In genomic region chr10:78009945-78010293, GRCm38 (mm10) we compare ENCODE assay signal across 8 mouse cellular contexts. TPM values are rescaled to one million over a fixed set of nuclear protein-coding genes. Genes with fewer than 3 reads are reported as not detected.
DNase-seq lines count a peak whose midpoint lies in the region; ATAC-seq and TF ChIP-seq lines count a peak whose summit lies in the region.

TSS of gene Pfkl (minus strand) at chr10:78010083.

- H3K4me2 ChIP-seq in lung, postnatal 0 days (replicated peaks; ENCODE audit: low read depth, low read length) = peak within 1 kb of the TSS; percentile 76
- peak within 1 kb of the TSS; percentile 93 for H3K4me2 ChIP-seq in limb, embryonic 13.5 days (replicated peaks)
- H3K4me2 ChIP-seq in stomach, embryonic 16.5 days (ENCODE audit: low read depth, low read length) = peak within 1 kb of the TSS; percentile 82

- DNase-seq in lung, postnatal 0 days (ENCODE audit: low spot score) = peak; percentile 74
- no peak for DNase-seq in lung, postnatal 25 days (ENCODE audit: low spot score)
- DNase-seq in heart, postnatal 25 days (ENCODE audit: low spot score) = no peak
- DNase-seq in kidney, postnatal 4 days = no peak
- DNase-seq in urinary bladder, adult 18-20 months (ENCODE audit: low spot score in 2 of 2) = no peak

- peak; percentile 28 for ATAC-seq in lung, postnatal 0 days
- ATAC-seq in common myeloid progenitor, adult 5-6 weeks (replicated peaks; ENCODE audit: low read depth, poor library complexity, severe bottlenecking) = 0 out of 2 replicates have a peak, but pooled peaks have one; percentile 1
- ATAC-seq in limb, embryonic 13.5 days (ENCODE audit: low FRiP score, low read depth) = peak; percentile 17; the same call in 1 of the 2 replicates
- peak; percentile 2; the same call in 1 of the 2 replicates for ATAC-seq in stomach, embryonic 16.5 days (ENCODE audit: insufficient read depth, low FRiP score)

- no peaks in the 10 kb centered on the region for H3K36me3 ChIP-seq in lung, postnatal 0 days (ENCODE audit: insufficient read depth, low read length)
- peaks cover 11% of the 10 kb centered on the region; the same call in 1 of the 2 replicates for H3K36me3 ChIP-seq in limb, embryonic 13.5 days
- H3K36me3 ChIP-seq in stomach, embryonic 16.5 days (ENCODE audit: control insufficient read depth, insufficient read depth, low read length) = no peaks in the 10 kb centered on the region

- TF ChIP-seq CTCF in lung, postnatal 0 days (IDR thresholded peaks at IDR 0.05) = no peak

- TF ChIP-seq EP300 in lung, postnatal 0 days (IDR thresholded peaks at IDR 0.05) = no peak

- no peaks in the 10 kb centered on the region for H3K27me3 ChIP-seq in lung, postnatal 0 days (replicated peaks; ENCODE audit: insufficient read depth, low read length)
- H3K27me3 ChIP-seq in limb, embryonic 13.5 days = no peaks in the 10 kb centered on the region
- H3K27me3 ChIP-seq in stomach, embryonic 16.5 days (ENCODE audit: control insufficient read depth, insufficient read depth, low read length) = no peaks in the 10 kb centered on the region

- WGBS in lung, postnatal 0 days = 2% methylated on average over 9 of the region's 9 CpGs
- under 1% methylated on average over 9 of the region's 9 CpGs for WGBS in limb, embryonic 13.5 days
- 0% methylated on average over 9 of the region's 9 CpGs for WGBS in stomach, embryonic 16.5 days

- no peaks in the 10 kb centered on the region for H3K9me3 ChIP-seq in lung, postnatal 0 days (ENCODE audit: low read length)
- H3K9me3 ChIP-seq in limb, embryonic 13.5 days = peaks cover 6% of the 10 kb centered on the region; the same call in 1 of the 2 replicates
- no peaks in the 10 kb centered on the region for H3K9me3 ChIP-seq in stomach, embryonic 16.5 days (replicated peaks; ENCODE audit: control insufficient read depth, low read length)

- H3K4me3 ChIP-seq in lung, postnatal 0 days (ENCODE audit: low read depth, low read length) = peak within 1 kb of the TSS; percentile 85
- H3K4me3 ChIP-seq in limb, embryonic 13.5 days = peak within 1 kb of the TSS; percentile 65
- peak within 1 kb of the TSS; percentile 75 for H3K4me3 ChIP-seq in stomach, embryonic 16.5 days (replicated peaks; ENCODE audit: low read length)

- peaks cover 12% of the 10 kb centered on the region; the same call in 1 of the 2 replicates for H3K4me1 ChIP-seq in lung, postnatal 0 days (ENCODE audit: insufficient read depth, low read depth, low read length)
- H3K4me1 ChIP-seq in limb, embryonic 13.5 days = peaks cover 39% of the 10 kb centered on the region
- peaks cover 41% of the 10 kb centered on the region for H3K4me1 ChIP-seq in stomach, embryonic 16.5 days (ENCODE audit: control insufficient read depth, insufficient read depth, low read length)

- H3K27ac ChIP-seq in lung, postnatal 0 days (ENCODE audit: low read length) = peak within 1 kb of the TSS; percentile 91
- peak within 1 kb of the TSS; percentile 96 for H3K27ac ChIP-seq in limb, embryonic 13.5 days
- H3K27ac ChIP-seq in stomach, embryonic 16.5 days (ENCODE audit: low read length) = peak within 1 kb of the TSS; percentile 99

- intact Hi-C loops in heart, postnatal 25 days (cut with DNase I) = no loop called here

- H3K9ac ChIP-seq in lung, postnatal 0 days (replicated peaks; ENCODE audit: low read depth) = peak within 1 kb of the TSS; percentile 43
- H3K9ac ChIP-seq in limb, embryonic 13.5 days = peak within 1 kb of the TSS; percentile 82
- H3K9ac ChIP-seq in stomach, embryonic 16.5 days (ENCODE audit: low read length) = peak within 1 kb of the TSS; percentile 86

RNA-seq across cellular contexts. Expression of gene Pfkl, which starts in this region (rescaled TPM):
- polyA plus RNA-seq in lung, postnatal 0 days (2015; fragmentation: Nextera tagmentation; extraction: Ambion mirVana) = 35.6 and 40.0 TPM in 2 replicates
- total RNA-seq in common myeloid progenitor, adult 5-6 weeks (2017) = 42.8 and 43.8 TPM in 2 replicates
- total RNA-seq in heart, postnatal 25 days (2021) = 100 to 1,000 TPM; 106 to 115 TPM
- polyA plus RNA-seq in limb, embryonic 13.5 days (2015; fragmentation: Nextera tagmentation; extraction: Ambion mirVana) = 158 and 160 TPM in 2 replicates
- polyA plus RNA-seq in stomach, embryonic 16.5 days (2015; fragmentation: Nextera tagmentation; extraction: Ambion mirVana) = 195 and 225 TPM in 2 replicates
